Mouse (Mus musculus) myocyte (in vitro differentiated cells): ENCODE measurements around the gene Zfp36l1.

Source experiments
- POLR2A ChIP-seq: IDR thresholded peaks from one replicate; pipeline ENCODE4 v1.6.1; 2011; ENCODE audit warnings: low read depth, mild to moderate bottlenecking, control low read depth, moderate library complexity; ENCODE audit not compliant: insufficient read length
- SRF ChIP-seq: IDR thresholded peaks from one replicate; pipeline ENCODE4 v1.6.1; 2011; ENCODE audit warnings: low read depth; ENCODE audit not compliant: control insufficient read depth, insufficient read length

DNA sequence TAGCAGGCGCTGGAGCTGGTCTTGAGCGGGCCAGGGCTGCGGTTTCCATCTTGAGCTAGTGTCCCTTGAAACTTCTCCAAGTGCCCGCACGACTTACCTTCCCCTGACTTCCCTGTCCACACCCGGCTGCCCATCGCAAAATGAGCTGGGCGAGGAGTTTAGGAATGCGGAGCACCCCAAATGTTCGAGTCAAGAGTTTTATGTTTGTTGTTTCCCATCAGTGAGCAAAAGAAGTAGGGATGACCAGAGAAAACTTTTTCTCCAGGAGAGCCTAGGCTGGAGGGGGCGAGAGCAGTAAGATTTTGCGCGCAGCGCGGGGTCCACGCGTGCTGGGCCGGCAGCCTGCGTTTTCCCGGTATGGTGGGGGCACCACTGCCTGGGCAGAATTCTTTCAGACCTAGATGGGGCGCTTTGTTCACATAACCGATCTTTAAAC lies 791 bp upstream of the Zfp36l1 start:
- TF ChIP-seq POLR2A (peak; percentile 20), SRF (no peak)
